In the genomic region with DNA sequence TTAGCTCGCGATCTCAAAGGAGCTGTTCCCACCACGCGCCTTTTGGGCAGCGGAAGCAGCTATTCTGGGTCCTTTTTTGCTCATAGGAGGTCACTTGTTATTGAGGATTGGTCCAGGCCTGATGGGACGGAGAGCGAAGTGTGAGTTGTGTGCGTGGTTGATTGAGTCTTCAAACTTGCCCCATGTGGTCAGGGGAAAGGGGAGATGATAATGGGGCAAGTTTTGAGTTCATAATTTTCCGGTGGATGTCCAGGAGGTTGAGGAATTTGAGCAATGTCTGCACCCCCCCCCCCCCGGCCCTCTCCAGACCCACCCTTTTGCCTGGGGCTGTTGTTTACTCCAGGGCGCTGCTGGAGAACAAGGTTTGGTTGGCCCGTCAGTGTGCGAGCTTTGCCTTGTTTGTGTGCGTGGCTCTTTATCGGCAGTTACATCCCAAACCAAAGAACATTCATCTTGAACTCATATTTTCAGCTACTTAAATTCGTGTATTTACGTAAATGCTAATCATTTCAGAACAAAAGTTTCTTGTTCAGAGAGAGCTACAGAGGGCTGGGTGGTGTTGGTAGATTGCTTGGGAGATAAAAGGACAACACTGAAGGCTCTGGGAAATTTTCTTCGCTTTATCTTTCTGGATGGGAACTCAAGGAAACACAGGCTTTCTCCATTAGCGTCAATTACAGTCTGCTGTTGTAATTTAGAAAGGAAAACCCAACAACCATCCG, we compare ENCODE assay signal across 8 mouse cellular contexts. TPM values are rescaled to one million over a fixed set of nuclear protein-coding genes. Genes with fewer than 3 reads are reported as not detected.
DNase-seq lines count a peak whose midpoint lies in the region; ATAC-seq lines count a peak whose summit lies in the region.

No protein-coding gene starts in this region.

- peak overlapping the region; percentile 97 for H3K27ac ChIP-seq in heart, embryonic 15.5 days
- H3K27ac ChIP-seq in forebrain, embryonic 16.5 days (ENCODE audit: low read length), result peak overlapping the region; percentile 90
- H3K27ac ChIP-seq in liver, embryonic 12.5 days, result peak overlapping the region; percentile 92
- peak overlapping the region; percentile 93 for H3K27ac ChIP-seq in stomach, embryonic 14.5 days (ENCODE audit: low read length)

- peak overlapping the region; percentile 71 for H3K4me2 ChIP-seq in heart, embryonic 15.5 days
- H3K4me2 ChIP-seq in forebrain, embryonic 16.5 days (ENCODE audit: low read length), result peak overlapping the region; percentile 84
- H3K4me2 ChIP-seq in liver, embryonic 12.5 days, result peak overlapping the region; percentile 76
- peak overlapping the region; percentile 85 for H3K4me2 ChIP-seq in stomach, embryonic 14.5 days (replicated peaks; ENCODE audit: low read depth, low read length)

- WGBS in heart, embryonic 15.5 days, result 4% methylated on average over 20 of the region's 20 CpGs
- 8% methylated on average over 20 of the region's 20 CpGs for WGBS in forebrain, embryonic 16.5 days
- 4% methylated on average over 20 of the region's 20 CpGs for WGBS in liver, embryonic 12.5 days (ENCODE audit: insufficient replicate concordance)
- WGBS in stomach, embryonic 14.5 days, result 5% methylated on average over 20 of the region's 20 CpGs

- no peak for DNase-seq in heart, adult 9 months (ENCODE audit: low spot score in 2 of 2)
- peak; percentile 69 for DNase-seq in Muller cell, postnatal 12 days (ENCODE audit: inconsistent ontology term)
- DNase-seq in adrenal gland, adult 8-10 months, result no peak

- no peaks in the 10 kb centered on the region for H3K9me3 ChIP-seq in heart, embryonic 15.5 days (replicated peaks)
- H3K9me3 ChIP-seq in forebrain, embryonic 16.5 days (ENCODE audit: control insufficient read depth, low read length), result no peaks in the 10 kb centered on the region
- no peaks in the 10 kb centered on the region for H3K9me3 ChIP-seq in liver, embryonic 12.5 days (replicated peaks)
- no peaks in the 10 kb centered on the region for H3K9me3 ChIP-seq in stomach, embryonic 14.5 days (ENCODE audit: control insufficient read depth, low read depth, low read length)

- H3K36me3 ChIP-seq in heart, embryonic 15.5 days, result peaks cover 38% of the 10 kb centered on the region
- H3K36me3 ChIP-seq in forebrain, embryonic 16.5 days (ENCODE audit: control insufficient read depth, insufficient read depth), result peaks cover 21% of the 10 kb centered on the region
- peaks cover 44% of the 10 kb centered on the region for H3K36me3 ChIP-seq in liver, embryonic 12.5 days
- H3K36me3 ChIP-seq in stomach, embryonic 14.5 days (ENCODE audit: control insufficient read depth, insufficient read depth, low read length), result peaks cover 37% of the 10 kb centered on the region

- no peaks in the 10 kb centered on the region for H3K27me3 ChIP-seq in heart, embryonic 15.5 days
- no peaks in the 10 kb centered on the region for H3K27me3 ChIP-seq in forebrain, embryonic 16.5 days (replicated peaks; ENCODE audit: control insufficient read depth, insufficient read depth, low read length)
- no peaks in the 10 kb centered on the region for H3K27me3 ChIP-seq in liver, embryonic 12.5 days (replicated peaks)
- H3K27me3 ChIP-seq in stomach, embryonic 14.5 days (ENCODE audit: control insufficient read depth, insufficient read depth, low read length), result no peaks in the 10 kb centered on the region

- peak overlapping the region; percentile 99 for H3K9ac ChIP-seq in heart, embryonic 15.5 days
- peak overlapping the region; percentile 94 for H3K9ac ChIP-seq in forebrain, embryonic 16.5 days (replicated peaks; ENCODE audit: low read depth, low read length)
- peak overlapping the region; percentile 94 for H3K9ac ChIP-seq in liver, embryonic 12.5 days
- peak overlapping the region; percentile 94 for H3K9ac ChIP-seq in stomach, embryonic 14.5 days (replicated peaks; ENCODE audit: low read depth, low read length)

- ATAC-seq in heart, embryonic 15.5 days (replicated peaks; ENCODE audit: insufficient number of reproducible peaks, insufficient read depth, low FRiP score, low read depth), result no peak; the same call in 1 of the 2 replicates
- no peak for ATAC-seq in forebrain, embryonic 16.5 days
- peak; percentile 38 for ATAC-seq in liver, embryonic 12.5 days
- ATAC-seq in stomach, embryonic 14.5 days (ENCODE audit: insufficient number of reproducible peaks, insufficient read depth, low FRiP score, low read depth), result no peak
- ATAC-seq in cerebellum, adult (ENCODE audit: insufficient number of reproducible peaks, low FRiP score, low TSS enrichment), result no peak

- H3K4me3 ChIP-seq in heart, embryonic 15.5 days, result peak overlapping the region; percentile 100
- peak overlapping the region; percentile 96 for H3K4me3 ChIP-seq in forebrain, embryonic 16.5 days (replicated peaks; ENCODE audit: low read length)
- H3K4me3 ChIP-seq in liver, embryonic 12.5 days, result peak overlapping the region; percentile 82
- H3K4me3 ChIP-seq in stomach, embryonic 14.5 days (ENCODE audit: low read depth, low read length), result peak overlapping the region; percentile 98

- peaks cover 45% of the 10 kb centered on the region for H3K4me1 ChIP-seq in heart, embryonic 15.5 days (replicated peaks)
- H3K4me1 ChIP-seq in forebrain, embryonic 16.5 days (replicated peaks; ENCODE audit: control insufficient read depth, insufficient read depth, low read length), result peaks cover 32% of the 10 kb centered on the region
- H3K4me1 ChIP-seq in liver, embryonic 12.5 days, result peaks cover 50% of the 10 kb centered on the region
- peaks cover 27% of the 10 kb centered on the region for H3K4me1 ChIP-seq in stomach, embryonic 14.5 days (ENCODE audit: control insufficient read depth, insufficient read depth, low read length)

RNA-seq across cellular contexts. Expression of gene Tkfc, which starts 0.6 kb away (rescaled TPM):
- 8.5 and 11.9 TPM in 2 replicates for polyA plus RNA-seq in heart, embryonic 15.5 days (2015; fragmentation: Nextera tagmentation; extraction: Ambion mirVana)
- 24.9 and 27.1 TPM in 2 replicates for polyA plus RNA-seq in forebrain, embryonic 16.5 days (2015; fragmentation: Nextera tagmentation; extraction: Ambion mirVana)
- polyA plus RNA-seq in liver, embryonic 12.5 days (2016; fragmentation: Nextera tagmentation; extraction: Ambion mirVana), result 10.1 and 10.2 TPM in 2 replicates
- polyA plus RNA-seq in stomach, embryonic 14.5 days (2014; fragmentation: Nextera tagmentation; extraction: Ambion mirVana), result 17.7 and 19.2 TPM in 2 replicates
- 10 to 100 TPM; 20.6 to 22.2 (median 21.3) TPM for total RNA-seq in adrenal gland, adult 8-10 months (2022)

RNA-seq across cellular contexts. Expression of gene Ddb1, which starts 0.9 kb away (rescaled TPM):
- 204 and 272 TPM in 2 replicates for polyA plus RNA-seq in heart, embryonic 15.5 days (2015; fragmentation: Nextera tagmentation; extraction: Ambion mirVana)
- polyA plus RNA-seq in forebrain, embryonic 16.5 days (2015; fragmentation: Nextera tagmentation; extraction: Ambion mirVana), result 277 and 292 TPM in 2 replicates
- polyA plus RNA-seq in liver, embryonic 12.5 days (2016; fragmentation: Nextera tagmentation; extraction: Ambion mirVana), result 252 and 256 TPM in 2 replicates
- polyA plus RNA-seq in stomach, embryonic 14.5 days (2014; fragmentation: Nextera tagmentation; extraction: Ambion mirVana), result 303 and 313 TPM in 2 replicates
- 100 to 1,000 TPM; 281 to 297 (median 289) TPM for total RNA-seq in adrenal gland, adult 8-10 months (2022)

RNA-seq across cellular contexts. Expression of gene Vwce, which starts 28.0 kb away (rescaled TPM):
- 0.82 and 1.5 TPM in 2 replicates for polyA plus RNA-seq in heart, embryonic 15.5 days (2015; fragmentation: Nextera tagmentation; extraction: Ambion mirVana)
- 0.30 and 0.81 TPM in 2 replicates for polyA plus RNA-seq in forebrain, embryonic 16.5 days (2015; fragmentation: Nextera tagmentation; extraction: Ambion mirVana)
- 6.2 and 7.6 TPM in 2 replicates for polyA plus RNA-seq in liver, embryonic 12.5 days (2016; fragmentation: Nextera tagmentation; extraction: Ambion mirVana)
- 1.1 and 1.9 TPM in 2 replicates for polyA plus RNA-seq in stomach, embryonic 14.5 days (2014; fragmentation: Nextera tagmentation; extraction: Ambion mirVana)
- total RNA-seq in adrenal gland, adult 8-10 months (2022), result 1 to 10 TPM in 1 of 4 experiments, under 1 TPM in 2, not detected in 1; 0.06 to 1.7 (median 0.59) TPM

RNA-seq across cellular contexts. Expression of gene Tmem138, which starts 28.9 kb away (rescaled TPM):
- polyA plus RNA-seq in heart, embryonic 15.5 days (2015; fragmentation: Nextera tagmentation; extraction: Ambion mirVana), result 21.4 and 26.2 TPM in 2 replicates
- polyA plus RNA-seq in forebrain, embryonic 16.5 days (2015; fragmentation: Nextera tagmentation; extraction: Ambion mirVana), result 33.9 and 37.5 TPM in 2 replicates
- polyA plus RNA-seq in liver, embryonic 12.5 days (2016; fragmentation: Nextera tagmentation; extraction: Ambion mirVana), result 18.5 and 19.4 TPM in 2 replicates
- polyA plus RNA-seq in stomach, embryonic 14.5 days (2014; fragmentation: Nextera tagmentation; extraction: Ambion mirVana), result 37.0 and 38.4 TPM in 2 replicates
- total RNA-seq in adrenal gland, adult 8-10 months (2022), result 10 to 100 TPM in 2 of 4 experiments, 1 to 10 TPM in 2; 9.3 to 16.1 (median 12.2) TPM

RNA-seq across cellular contexts. Expression of gene Cyb561a3, which starts 29.1 kb away (rescaled TPM):
- polyA plus RNA-seq in heart, embryonic 15.5 days (2015; fragmentation: Nextera tagmentation; extraction: Ambion mirVana), result 15.4 and 21.8 TPM in 2 replicates
- 21.0 and 22.6 TPM in 2 replicates for polyA plus RNA-seq in forebrain, embryonic 16.5 days (2015; fragmentation: Nextera tagmentation; extraction: Ambion mirVana)
- polyA plus RNA-seq in liver, embryonic 12.5 days (2016; fragmentation: Nextera tagmentation; extraction: Ambion mirVana), result 12.8 TPM in 2 replicates
- 18.9 TPM in 2 replicates for polyA plus RNA-seq in stomach, embryonic 14.5 days (2014; fragmentation: Nextera tagmentation; extraction: Ambion mirVana)
- total RNA-seq in adrenal gland, adult 8-10 months (2022), result 10 to 100 TPM; 20.4 to 25.9 (median 22.7) TPM
